Mouse (Mus musculus): ENCODE measurements around the gene Cd300e.
"Not testable (repeated sequence)": the region's sequence is repeated elsewhere in the genome, so short reads cannot be mapped to it uniquely, and the experiment has no call there.

The Cd300e gene

DNA sequence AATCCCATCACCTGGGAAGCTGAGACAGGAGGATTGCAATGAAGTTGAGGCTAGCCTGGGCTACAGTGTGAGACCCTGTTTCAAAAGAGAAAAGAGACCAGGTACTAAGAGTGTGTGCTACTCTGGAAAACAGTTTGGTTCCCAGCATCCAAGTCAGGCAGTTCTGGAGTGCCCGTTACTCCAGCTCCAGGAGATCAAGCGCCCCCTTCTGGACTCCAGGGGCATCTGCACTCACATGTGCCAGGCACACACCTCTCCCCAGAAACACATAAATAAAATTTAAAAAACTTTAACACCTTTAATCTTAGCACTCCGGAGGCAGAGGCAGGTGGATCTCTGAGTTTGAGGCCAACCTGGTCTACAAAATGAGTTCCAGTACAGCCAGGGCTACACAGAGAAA lies 19.4 kb upstream of the Cd300e start:
- no peak for DNase-seq

DNA sequence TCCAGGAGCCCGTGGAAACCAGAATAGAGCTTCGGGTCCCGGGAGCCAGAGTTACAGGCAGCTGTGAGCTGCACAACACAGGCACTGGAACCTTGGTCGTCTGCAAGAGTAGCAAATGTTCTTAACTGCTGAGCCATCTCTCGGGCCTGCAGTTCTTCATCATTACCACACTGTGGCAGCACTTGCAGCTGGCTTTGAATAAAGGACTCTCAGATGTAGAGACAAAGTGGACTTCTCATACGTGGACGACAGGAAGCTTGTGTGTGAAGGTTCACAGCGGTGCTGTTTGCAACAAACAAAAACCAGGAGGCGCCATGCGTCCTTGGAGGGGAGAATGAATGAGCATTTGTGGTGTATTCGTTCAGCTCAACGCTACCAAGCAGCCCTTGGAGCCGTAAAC lies 18.9 kb upstream of the Cd300e start:
- DNase-seq = no peak

DNA sequence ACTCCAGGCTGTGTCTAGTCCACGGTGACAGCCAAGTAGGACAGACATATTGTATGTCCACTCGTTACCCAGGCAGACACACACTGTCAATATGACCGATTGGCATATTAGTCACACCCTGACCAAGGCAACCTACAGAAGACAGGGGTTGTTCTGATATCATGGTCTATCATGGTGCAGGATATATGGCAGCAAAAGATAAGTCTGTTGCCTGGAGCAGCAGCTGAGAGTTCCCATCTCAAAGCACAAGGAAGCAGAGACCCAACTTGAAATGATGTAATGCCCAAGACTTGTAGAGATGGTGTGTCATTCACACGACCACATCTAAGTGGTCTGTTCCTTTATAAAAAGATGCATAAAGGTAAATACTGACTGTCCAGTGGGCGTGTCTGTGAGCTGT lies 16.7 kb upstream of the Cd300e start:
- DNase-seq = no peak

DNA sequence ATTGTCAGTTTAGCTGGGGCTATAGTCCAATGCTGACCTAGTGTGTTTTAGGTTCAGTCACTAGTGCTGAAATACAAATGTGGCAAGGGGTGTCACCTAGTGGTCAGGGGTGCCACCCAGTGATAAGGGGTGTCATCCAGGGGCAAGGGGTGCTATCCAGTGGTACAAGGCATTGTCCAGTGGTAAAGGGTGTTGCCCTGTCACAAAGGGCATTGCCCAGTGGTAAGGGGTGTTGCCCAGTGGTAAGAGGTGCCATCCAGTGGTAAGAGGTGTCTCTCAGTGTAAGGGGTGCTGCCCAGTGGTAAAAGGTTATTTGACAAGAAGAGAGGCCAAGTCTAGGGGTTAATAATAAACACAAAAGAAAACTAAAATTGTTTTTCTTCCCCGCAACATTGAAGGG lies 15.5 kb upstream of the Cd300e start:
- DNase-seq = no peak

DNA sequence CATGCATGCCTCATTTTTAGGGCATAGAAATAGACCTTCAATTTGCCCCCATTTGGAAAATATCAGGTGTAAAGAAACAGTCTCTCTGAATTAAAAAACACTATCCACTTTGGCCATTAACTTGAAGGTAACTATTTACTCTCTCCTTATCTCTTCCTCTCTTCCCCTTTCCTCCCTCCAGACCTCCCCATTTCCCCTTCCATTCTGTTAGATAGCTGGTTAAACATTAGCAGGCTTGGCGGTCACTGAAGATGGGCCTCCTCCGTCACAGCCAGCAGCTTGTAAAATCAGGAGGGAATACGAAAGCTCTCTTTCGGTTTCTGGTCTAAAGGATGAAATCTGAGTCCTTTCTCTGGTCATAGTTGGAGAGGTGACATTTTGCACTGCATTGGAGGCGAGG lies 13.9 kb upstream of the Cd300e start:
- no peak for DNase-seq

DNA sequence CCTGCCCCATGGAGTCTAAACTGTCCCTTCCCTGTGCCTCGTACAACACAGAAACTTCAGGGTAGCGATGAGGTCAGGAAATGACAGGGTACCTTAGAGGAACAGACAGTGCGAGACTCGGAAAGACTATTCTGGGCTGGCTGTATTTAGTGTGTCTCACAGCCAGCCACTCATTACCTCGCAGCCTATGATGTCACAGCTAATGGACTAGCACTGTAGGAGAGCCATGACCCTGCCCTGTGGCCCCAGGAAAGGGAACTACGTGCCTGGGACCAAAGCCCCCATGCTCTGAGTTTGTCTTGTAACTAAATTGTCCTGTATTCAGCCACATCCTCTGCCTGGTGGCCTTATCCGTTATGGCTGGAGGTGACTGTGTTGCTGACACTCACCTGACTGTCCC lies 13.4 kb upstream of the Cd300e start:
- DNase-seq = no peak

DNA sequence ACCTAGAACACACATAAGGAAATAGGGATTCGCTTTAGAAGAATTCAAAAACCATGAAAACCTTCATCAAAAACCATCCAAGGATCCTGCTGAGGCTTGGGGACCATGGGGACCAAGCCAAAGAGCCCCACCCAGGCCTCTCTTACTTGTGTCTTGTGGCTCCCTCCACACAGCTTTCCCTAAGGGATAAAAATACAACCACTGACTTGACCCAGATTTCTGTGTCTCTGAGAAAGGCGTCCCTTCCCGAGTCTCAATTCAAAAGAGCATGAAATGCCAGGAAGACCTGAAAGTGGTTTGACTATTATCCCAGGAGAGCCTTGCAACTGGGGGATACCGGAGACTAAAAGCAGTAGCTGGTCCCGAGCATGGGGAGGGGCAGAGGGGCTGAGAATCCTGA lies 11.0 kb upstream of the Cd300e start:
- no peak for DNase-seq

DNA sequence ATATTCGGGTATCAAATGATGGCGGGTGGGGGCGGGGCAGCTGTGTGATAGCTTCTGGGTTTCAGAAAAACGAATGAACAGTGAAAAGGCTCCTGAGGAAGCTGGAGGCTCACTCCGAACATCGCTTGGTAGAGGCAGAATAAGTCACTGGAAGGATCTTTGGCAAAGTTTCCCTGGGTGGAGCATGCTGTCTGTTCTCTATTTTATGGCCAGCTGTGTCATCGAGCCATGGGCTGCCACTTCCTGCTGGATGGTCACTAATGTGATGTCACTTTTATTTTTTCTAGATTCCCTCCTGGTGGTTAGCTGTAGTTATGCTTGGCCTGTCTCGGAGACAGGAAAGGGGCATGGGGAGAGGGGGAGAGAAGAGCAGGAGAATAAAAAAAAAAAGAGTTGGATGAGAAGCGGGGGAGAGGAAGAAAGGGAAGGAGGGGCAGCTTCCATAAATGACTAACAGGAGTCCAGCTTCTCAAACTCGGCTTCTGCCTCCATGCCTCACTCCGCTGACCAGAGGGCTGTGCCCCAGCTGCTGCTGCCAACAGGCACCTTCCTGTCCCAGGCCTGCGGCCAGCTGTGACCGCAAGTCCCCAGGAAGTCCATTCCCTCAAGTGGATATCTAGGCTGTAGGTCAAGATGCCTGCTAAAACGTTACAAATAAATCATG lies 9.8 kb upstream of the Cd300e start:
- peak; percentile 98 for DNase-seq

DNA sequence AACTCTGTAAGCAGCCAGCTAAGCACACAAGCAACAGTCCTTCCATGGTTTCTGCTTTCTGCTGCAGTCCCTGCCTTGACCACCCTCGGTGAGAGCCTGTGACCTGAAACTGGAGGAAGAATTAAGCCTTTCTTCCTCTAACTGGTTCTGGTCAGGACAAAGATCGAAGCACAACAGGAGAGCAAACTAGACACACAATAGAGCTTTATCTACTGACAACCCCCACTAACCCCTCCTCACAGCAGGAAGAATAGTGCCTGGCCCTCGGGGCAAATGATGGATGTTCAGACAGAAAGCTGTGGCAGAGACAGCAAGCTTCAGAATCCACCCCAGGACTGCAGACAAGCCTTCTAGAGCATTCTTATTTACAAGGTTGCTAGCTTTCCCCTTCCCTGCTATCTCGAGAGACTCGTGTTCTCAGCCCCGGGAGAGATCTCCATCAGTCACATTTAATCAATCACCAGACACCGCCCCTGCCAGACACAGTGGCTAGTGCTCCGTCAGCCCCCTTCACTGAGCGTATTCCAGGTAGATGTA lies 9.1 kb upstream of the Cd300e start:
- DNase-seq = no peak

DNA sequence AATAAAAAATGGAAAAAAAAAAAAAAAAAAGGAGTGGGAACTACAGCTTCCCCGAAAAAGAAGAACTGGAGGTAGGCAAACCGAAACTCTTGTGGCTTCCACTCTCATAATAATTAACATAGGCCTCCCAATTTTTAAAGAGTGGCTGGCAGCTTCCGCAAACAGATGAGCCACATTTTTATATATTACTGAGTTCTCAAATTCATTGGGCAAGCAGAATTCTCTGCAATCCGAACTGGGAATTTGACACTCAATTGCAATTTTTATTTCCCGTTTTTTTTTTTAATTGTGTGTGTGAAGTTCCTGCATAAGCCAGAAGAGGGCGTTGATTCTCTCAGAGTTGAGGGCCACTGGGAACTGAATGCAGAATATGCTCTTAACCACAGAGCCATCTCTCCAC lies 4.8 kb upstream of the Cd300e start:
- peak; percentile 91 for DNase-seq

DNA sequence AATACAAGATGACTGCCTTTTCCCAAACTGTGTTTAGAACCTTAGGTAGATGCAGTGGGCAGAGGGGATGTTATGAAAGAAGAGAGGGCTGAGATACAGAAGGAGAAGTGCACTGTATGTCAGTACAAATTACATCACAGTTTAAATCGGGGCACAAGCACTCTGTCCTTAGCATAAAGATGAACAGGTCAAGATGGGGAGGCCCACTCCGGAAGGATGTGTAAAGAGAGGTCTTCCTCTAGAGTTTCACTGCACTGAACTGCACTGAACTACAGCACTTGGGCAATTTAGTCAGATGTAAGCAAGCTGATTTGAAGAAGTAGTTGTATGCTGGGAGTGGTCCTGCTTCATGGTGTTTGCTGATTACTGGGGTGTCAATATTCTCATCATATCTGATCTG lies 2.2 kb downstream of the Cd300e start:
- peak; percentile 61 for DNase-seq

DNA sequence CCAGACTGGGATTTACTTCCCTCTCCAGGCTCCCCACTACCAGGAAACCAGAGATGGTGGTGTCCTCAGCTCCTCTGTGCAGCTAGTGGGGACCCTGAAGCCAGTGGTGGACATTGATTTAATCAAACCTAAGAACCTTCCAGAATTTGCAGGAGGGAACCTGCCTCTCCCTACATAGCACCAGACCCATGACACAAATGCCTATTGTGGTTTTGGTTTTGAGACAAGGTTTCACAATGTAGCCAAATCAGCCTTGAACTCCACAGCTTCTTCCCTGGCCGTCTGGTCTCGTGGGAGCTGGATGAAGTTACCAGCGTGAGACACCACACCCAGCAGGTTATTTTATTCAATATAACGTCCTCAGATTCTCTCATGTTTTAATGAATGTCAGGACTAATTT lies 3.3 kb downstream of the Cd300e start:
- DNase-seq = peak; percentile 78

DNA sequence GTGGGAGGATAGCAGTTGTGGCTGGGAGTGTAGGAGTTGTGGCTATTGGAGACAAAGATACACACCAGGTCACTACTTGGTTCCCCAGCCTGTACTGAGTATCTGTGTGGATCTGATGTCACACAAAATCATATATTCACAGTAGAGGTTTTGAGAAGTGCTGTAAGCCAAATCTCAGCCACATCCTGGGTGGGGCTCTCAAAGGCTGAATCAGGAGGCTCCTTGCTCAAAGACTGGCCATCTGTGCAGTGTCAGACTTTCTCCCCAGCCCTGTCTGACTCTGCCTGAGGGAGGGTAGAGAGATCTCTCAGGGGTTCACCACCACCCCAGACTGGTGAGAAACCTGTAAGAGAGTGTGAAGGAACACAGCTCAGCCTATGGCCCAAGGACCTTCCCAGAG lies 7.4 kb downstream of the Cd300e start:
- DNase-seq = peak; percentile 91

DNA sequence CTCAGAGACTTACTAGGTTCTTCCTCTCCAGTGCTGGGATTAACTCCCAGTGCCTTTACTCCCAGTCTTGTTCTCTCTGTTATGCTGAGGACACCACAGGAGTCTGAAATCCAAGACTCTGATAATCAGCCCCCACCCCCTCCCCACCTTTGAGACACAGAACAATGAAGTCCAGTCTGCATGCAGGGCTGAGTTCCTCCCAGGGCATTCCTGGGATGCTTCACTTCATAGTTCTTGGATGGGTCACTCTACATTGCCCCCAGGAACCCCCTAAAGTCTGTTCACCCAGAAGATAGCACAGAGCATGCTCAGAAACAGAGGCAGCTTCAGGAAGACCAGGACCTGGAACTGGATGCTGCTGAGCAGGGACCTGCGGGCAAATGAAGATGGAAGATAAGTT lies 9.0 kb downstream of the Cd300e start:
- peak; percentile 61 for DNase-seq

DNA sequence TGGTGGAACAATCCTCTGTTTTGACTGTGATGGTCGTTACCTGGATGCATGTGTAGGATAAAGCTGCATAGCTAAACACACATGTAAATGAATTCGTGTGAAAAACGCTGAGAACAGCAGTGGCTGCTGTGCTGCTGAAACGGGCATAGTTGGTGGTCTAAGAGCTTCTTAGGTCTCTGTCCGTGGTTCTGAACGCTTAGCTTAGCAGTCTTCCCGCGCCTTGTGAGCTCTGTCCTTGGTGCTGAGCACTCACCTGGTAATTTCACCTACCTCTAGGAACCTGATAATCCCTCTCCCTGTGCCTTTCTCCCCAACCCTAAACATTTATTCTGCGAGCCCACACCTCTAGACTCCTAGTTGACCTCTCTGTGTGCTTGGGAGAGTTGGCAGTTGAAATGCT lies 9.8 kb downstream of the Cd300e start:
- peak; percentile 75 for DNase-seq

DNA sequence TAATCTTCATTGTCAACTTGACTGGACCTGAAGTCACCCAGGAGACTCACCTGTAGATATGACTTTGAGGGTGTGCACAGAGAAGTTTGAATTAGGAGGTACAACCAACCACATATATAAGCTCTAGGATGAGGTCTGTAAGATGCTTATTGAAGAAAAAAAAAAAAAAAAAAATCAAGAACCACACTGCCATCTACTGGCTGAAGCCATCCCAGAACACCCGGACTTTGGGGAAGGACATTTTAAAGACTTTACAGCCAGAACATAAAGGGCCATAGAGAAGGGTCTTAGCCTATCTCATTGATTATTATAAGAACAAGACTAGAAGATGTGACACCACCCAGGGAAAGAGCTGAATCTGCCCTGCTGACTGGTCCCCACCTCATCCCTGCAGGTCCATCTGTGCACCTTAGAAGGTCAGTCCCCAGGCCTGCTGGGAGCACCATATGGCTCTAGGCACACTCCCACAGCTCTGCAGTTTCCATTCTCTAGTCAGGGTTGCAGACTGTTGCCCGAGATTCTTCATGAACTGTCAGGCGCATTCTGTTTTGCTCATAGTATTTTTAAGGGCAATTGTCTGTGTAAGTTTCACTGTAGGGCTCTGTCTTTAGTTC lies 12.6 kb downstream of the Cd300e start:
- DNase-seq = peak; percentile 75

DNA sequence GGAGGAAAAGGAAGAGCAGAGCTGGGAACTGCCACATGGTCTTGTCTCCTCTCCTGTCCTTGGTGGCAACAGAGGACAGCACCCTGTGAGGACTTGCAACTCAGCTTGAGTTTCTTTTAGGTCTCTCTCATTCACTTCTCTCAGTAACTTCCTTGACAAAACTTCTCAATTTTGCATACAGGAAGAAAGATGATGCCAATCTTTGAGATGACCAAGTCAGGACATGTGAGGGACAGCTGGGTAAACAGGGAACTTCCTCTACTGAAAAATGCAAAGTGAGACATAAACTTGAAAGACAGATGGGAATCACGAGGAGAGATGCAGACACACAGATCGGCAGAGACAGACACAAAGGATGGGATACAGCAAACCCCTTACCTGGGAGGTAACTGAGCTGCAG lies 13.7 kb downstream of the Cd300e start, which contains the start of gene Cd300ld3:
TSS of gene Cd300ld3 (minus strand) at position 151 of the 400 bp plus-strand sequence.
- DNase-seq = peak; percentile 93

DNA sequence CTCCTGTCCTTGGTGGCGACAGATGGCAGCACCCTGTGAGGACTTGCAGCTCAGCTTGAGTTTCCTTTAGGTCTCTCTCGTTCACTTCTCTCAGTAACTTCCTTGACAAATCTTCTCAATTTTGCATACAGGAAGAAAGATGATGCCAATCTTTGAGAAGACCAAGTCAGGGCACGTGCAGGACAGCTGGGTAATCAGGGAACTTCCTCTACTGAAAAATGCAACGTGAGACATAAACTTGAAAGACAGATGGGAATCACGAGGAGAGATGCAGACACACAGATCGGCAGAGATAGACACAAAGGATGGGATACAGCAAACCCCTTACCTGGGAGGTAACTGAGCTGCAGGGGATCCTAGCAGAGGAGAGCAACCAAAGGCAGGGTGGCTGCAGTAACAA lies 24.3 kb downstream of the Cd300e start, which contains the start of gene Cd300ld5:
TSS of gene Cd300ld5 (minus strand) at position 101 of the 400 bp plus-strand sequence.
- DNase-seq = not testable (repeated sequence)

DNA sequence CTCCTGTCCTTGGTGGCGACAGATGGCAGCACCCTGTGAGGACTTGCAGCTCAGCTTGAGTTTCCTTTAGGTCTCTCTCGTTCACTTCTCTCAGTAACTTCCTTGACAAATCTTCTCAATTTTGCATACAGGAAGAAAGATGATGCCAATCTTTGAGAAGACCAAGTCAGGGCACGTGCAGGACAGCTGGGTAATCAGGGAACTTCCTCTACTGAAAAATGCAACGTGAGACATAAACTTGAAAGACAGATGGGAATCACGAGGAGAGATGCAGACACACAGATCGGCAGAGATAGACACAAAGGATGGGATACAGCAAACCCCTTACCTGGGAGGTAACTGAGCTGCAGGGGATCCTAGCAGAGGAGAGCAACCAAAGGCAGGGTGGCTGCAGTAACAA lies 35.1 kb downstream of the Cd300e start, which contains the start of gene Cd300ld4:
TSS of gene Cd300ld4 (minus strand) at position 101 of the 400 bp plus-strand sequence.
- DNase-seq = not testable (repeated sequence)

DNA sequence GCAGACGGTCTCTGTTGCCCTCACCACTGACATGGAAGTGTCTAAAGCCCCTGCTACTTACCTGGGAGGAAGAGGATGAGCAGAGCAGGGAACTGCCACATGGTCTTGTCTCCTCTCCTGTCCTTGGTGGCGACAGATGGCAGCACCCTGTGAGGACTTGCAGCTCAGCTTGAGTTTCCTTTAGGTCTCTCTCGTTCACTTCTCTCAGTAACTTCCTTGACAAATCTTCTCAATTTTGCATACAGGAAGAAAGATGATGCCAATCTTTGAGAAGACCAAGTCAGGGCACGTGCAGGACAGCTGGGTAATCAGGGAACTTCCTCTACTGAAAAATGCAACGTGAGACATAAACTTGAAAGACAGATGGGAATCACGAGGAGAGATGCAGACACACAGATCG lies 45.9 kb downstream of the Cd300e start, which contains the start of gene Cd300ld2:
TSS of gene Cd300ld2 (minus strand) at position 101 of the 400 bp plus-strand sequence.
- DNase-seq = not testable (repeated sequence)

DNA sequence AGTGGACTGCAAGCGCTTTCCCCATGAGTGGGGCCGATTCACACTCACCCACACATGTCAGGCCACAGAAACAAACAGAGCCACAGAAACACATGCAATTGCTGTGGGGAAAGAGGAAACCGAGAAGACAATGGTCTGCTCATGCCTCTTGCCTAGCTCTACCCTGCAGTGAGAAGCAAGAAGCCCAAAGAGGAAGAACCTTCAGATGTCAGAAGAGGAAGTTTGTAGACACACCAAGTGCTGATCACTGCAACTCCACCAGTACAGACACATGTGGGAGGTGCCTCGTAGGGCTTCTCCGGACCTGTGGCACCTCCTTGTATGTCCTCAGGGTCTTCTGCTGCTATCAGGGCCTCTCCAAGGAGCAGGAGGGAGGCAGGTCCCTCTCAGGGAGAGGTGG lies 57.9 kb downstream of the Cd300e start:
- DNase-seq = peak; percentile 92
